Mouse (Mus musculus) intestine, postnatal 0 days (tissue): ENCODE data around the gene Prkca. TPM values are rescaled to one million over a fixed set of nuclear protein-coding genes. Genes with fewer than 3 reads are reported as not detected.

Source experiments
- ATAC-seq: fragments of 200-750 bp; cut with Nextera tagmentation; 2 replicates; pipeline ENCODE4 v1.8.0; 2017; ENCODE audit warnings: mild to moderate bottlenecking, moderate TSS enrichment, moderate library complexity
- H3K27ac ChIP-seq: fragments of 300-500 bp; sonication (generic); 2 replicates; pipeline ENCODE4 v1.5.1; 2014; ENCODE audit warnings: mild to moderate bottlenecking, low read depth, low read length, moderate library complexity
- H3K27me3 ChIP-seq: fragments of 300-500 bp; sonication (generic); replicated peaks from 2 replicates; pipeline ENCODE4 v1.6.1; 2014; ENCODE audit warnings: low read length, mixed read lengths; ENCODE audit not compliant: control insufficient read depth, insufficient read depth
- H3K36me3 ChIP-seq: fragments of 300-500 bp; sonication (generic); 2 replicates; pipeline ENCODE4 v1.6.1; 2014; ENCODE audit warnings: mild to moderate bottlenecking, moderate library complexity; ENCODE audit not compliant: control insufficient read depth, insufficient read depth
- H3K4me1 ChIP-seq: fragments of 300-500 bp; sonication (generic); replicated peaks from 2 replicates; pipeline ENCODE4 v1.6.1; 2014; ENCODE audit warnings: antibody characterized with exemption, low read length, mixed read lengths; ENCODE audit not compliant: control insufficient read depth, insufficient read depth
- H3K4me2 ChIP-seq: fragments of 300-500 bp; sonication (generic); replicated peaks from 2 replicates; pipeline ENCODE4 v1.6.1; 2014; ENCODE audit warnings: low read depth, mild to moderate bottlenecking, moderate library complexity
- H3K4me3 ChIP-seq: fragments of 300-500 bp; sonication (generic); 2 replicates; pipeline ENCODE4 v1.5.1; 2014; ENCODE audit warnings: low read depth, low read length
- H3K9ac ChIP-seq: fragments of 300-500 bp; sonication (generic); 2 replicates; pipeline ENCODE4 v1.6.1; 2014; ENCODE audit warnings: mild to moderate bottlenecking, low read depth, low read length
- H3K9me3 ChIP-seq: fragments of 300-500 bp; sonication (generic); 2 replicates; pipeline ENCODE4 v1.6.1; 2016; ENCODE audit warnings: mixed run types; ENCODE audit not compliant: control insufficient read depth
- CTCF ChIP-seq: sonication (generic); IDR thresholded peaks from 2 replicates; pipeline ENCODE4 v1.5.1; 2016; ENCODE audit warnings: low read depth, mild to moderate bottlenecking, control low read depth, antibody characterized with exemption, moderate library complexity
- WGBS: fragments of 180-500 bp; shearing (Covaris S2); extraction: QIAGEN DNeasy Blood & Tissue Kit; methylation state at CpG from one replicate; pipeline ENCODE4 v1.1.7; 2014; 5-methylcytosine and 5-hydroxymethylcytosine counted together
- polyA plus RNA-seq: library from polyadenylated mRNA; unstranded; fragments of >200 nt; fragmentation: Nextera tagmentation; extraction: Ambion mirVana; gene quantifications from 2 replicates; pipeline ENCODE4 v1.2.1, GENCODE M21; 2015

Gene Prkca
- polyA plus RNA-seq, 1 experiment from 2014 or later = 14.5 TPM

GRCm38 (mm10) chr11:108136341-108136740 lies 207.4 kb downstream of the Prkca start:
- no peaks in the 10 kb centered on the region for H3K9me3 ChIP-seq
- no peak overlapping the region for H3K27ac ChIP-seq
- H3K36me3 ChIP-seq = no peaks in the 10 kb centered on the region; the same call in 1 of the 2 replicates
- H3K9ac ChIP-seq = no peak overlapping the region
- no peak for ATAC-seq
- H3K27me3 ChIP-seq = no peaks in the 10 kb centered on the region
- TF ChIP-seq CTCF = no peak
- 72% methylated on average over 3 of the region's 3 CpGs for WGBS
- no peak overlapping the region for H3K4me2 ChIP-seq
- H3K4me1 ChIP-seq = no peaks in the 10 kb centered on the region
- no peak overlapping the region for H3K4me3 ChIP-seq

DNA sequence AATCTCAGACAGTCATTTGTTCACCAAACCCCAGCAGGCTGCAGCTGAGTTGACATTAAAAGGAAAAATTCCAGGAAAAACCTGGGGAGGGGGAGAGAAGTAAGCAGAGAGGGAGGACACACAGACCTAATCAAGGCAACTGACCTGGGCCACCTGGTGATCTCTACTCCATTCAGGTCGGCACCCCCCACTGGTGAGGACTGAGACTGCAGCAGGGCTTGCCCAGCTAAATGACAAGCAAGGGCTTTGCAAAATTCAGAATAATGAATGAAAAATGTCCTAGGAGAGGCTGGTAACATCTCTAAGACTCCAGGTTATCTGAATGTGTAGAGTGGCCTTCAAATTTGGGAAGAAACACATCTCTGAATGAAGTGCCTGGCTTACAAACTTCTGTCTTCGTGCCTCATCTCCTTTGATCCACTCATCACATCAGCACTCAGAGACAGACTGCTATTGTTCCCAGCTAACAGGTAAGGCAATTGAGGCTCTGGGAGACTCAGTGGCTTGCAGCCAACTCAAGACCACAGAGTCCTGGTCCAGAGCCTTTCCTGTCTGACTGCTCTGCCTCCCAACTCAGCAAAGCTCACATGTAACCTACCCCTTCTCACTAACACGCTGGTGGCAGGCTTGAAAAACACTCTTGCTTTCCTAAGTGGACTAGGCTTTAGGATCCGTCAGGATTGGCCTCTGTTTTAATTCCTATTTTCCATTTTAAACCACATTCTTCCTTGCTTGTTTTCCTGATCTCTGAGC lies 208.1 kb downstream of the Prkca start:
- peak; percentile 64 for TF ChIP-seq CTCF
- H3K36me3 ChIP-seq = no peaks in the 10 kb centered on the region; the same call in 1 of the 2 replicates
- H3K4me3 ChIP-seq = no peak overlapping the region
- H3K4me1 ChIP-seq = no peaks in the 10 kb centered on the region
- H3K4me2 ChIP-seq = no peak overlapping the region
- ATAC-seq = no peak
- H3K9ac ChIP-seq = no peak overlapping the region
- no peak overlapping the region for H3K27ac ChIP-seq
- 45% methylated on average over 4 of the region's 4 CpGs for WGBS
- no peaks in the 10 kb centered on the region for H3K9me3 ChIP-seq
- no peaks in the 10 kb centered on the region for H3K27me3 ChIP-seq

DNA sequence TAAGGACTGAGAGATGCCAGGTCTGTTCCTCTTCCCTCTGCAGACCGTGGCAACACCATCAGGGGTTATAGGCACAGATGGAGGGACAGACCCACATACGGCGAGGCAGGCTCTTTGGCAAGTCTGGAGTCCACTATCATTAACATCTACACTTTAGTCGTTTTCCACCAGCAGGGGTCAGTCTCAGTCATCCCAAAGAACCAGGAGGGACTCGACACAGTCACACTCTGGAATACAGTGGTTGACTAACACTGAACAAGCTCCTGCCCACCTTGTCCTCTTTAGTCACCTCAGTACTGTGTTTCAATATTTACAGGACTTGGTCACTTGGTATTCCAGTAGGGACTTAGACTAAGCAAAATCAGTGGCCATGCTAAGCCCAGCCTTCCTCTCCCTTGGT lies 215.1 kb downstream of the Prkca start:
- H3K27ac ChIP-seq = no peak overlapping the region
- H3K27me3 ChIP-seq = no peaks in the 10 kb centered on the region
- 41% methylated on average over 5 of the region's 5 CpGs for WGBS
- H3K4me2 ChIP-seq = no peak overlapping the region
- H3K4me1 ChIP-seq = no peaks in the 10 kb centered on the region
- peak; percentile 31; the same call in 1 of the 2 replicates for ATAC-seq
- H3K36me3 ChIP-seq = no peaks in the 10 kb centered on the region
- TF ChIP-seq CTCF = peak; percentile 86
- no peaks in the 10 kb centered on the region for H3K9me3 ChIP-seq
- no peak overlapping the region for H3K4me3 ChIP-seq
- no peak overlapping the region for H3K9ac ChIP-seq

- no peaks in the 10 kb centered on the region for H3K27me3 ChIP-seq
- ATAC-seq = no peak
- H3K9ac ChIP-seq = no peak overlapping the region
- H3K4me2 ChIP-seq = no peak overlapping the region
- no peak overlapping the region for H3K4me3 ChIP-seq
- no peak overlapping the region for H3K27ac ChIP-seq
- H3K9me3 ChIP-seq = no peaks in the 10 kb centered on the region
- 79% methylated on average over 5 of the region's 5 CpGs for WGBS
- no peaks in the 10 kb centered on the region for H3K4me1 ChIP-seq
- no peak for TF ChIP-seq CTCF
- no peaks in the 10 kb centered on the region for H3K36me3 ChIP-seq
Observed at GRCm38 (mm10) chr11:108127908-108128307, 215.8 kb downstream of the Prkca start.

- 82% methylated on average over 7 of the region's 7 CpGs for WGBS
- ATAC-seq = no peak
Observed at GRCm38 (mm10) chr11:108122486-108122885, 221.2 kb downstream of the Prkca start.

GRCm38 (mm10) chr11:108120708-108121107 lies 223.0 kb downstream of the Prkca start:
- H3K4me1 ChIP-seq = no peaks in the 10 kb centered on the region
- TF ChIP-seq CTCF = no peak
- H3K27me3 ChIP-seq = no peaks in the 10 kb centered on the region
- H3K27ac ChIP-seq = no peak overlapping the region
- no peak overlapping the region for H3K4me3 ChIP-seq
- 43% methylated on average over 5 of the region's 5 CpGs for WGBS
- H3K36me3 ChIP-seq = no peaks in the 10 kb centered on the region
- H3K4me2 ChIP-seq = no peak overlapping the region
- peak; percentile 38 for ATAC-seq
- H3K9ac ChIP-seq = no peak overlapping the region
- H3K9me3 ChIP-seq = no peaks in the 10 kb centered on the region

More at GRCm38 (mm10) chr11:108122486-108122885, 221.2 kb downstream of the Prkca start:
- Histone ChIP-seq H3K9ac (no peak overlapping the region), H3K27me3 (no peaks in the 10 kb centered on the region), H3K36me3 (no peaks in the 10 kb centered on the region), H3K4me1 (no peaks in the 10 kb centered on the region), H3K9me3 (no peaks in the 10 kb centered on the region), H3K27ac (no peak overlapping the region), H3K4me3 (no peak overlapping the region), H3K4me2 (no peak overlapping the region)
- no peak for TF ChIP-seq CTCF
